Mouse (Mus musculus) cerebellum, adult 2 months (tissue): ENCODE measurements around the gene Mtch2. TPM values are rescaled to one million over a fixed set of nuclear protein-coding genes. Genes with fewer than 3 reads are reported as not detected.

ENCODE experiments used
- DNase-seq, 2 experiments: peaks; one replicate each; pipeline ENCODE4 v3.0.0; 2021
- H3K27ac ChIP-seq: fragments of 200-500 bp; 2 replicates; pipeline ENCODE4 v1.5.1; 2012; ENCODE audit warnings: low read length, control low read depth, inconsistent platforms; ENCODE audit not compliant: insufficient read depth
- H3K27me3 ChIP-seq: fragments of 200-500 bp; 2 replicates; pipeline ENCODE4 v1.6.1; 2012; ENCODE audit warnings: inconsistent platforms, mild to moderate bottlenecking, low read length, moderate library complexity; ENCODE audit not compliant: control insufficient read depth, insufficient read depth
- H3K4me1 ChIP-seq: fragments of 200-500 bp; 2 replicates; pipeline ENCODE4 v1.6.1; 2011; ENCODE audit warnings: low read length; ENCODE audit not compliant: control insufficient read depth, insufficient read depth
- H3K4me3 ChIP-seq: fragments of 200-500 bp; replicated peaks from 2 replicates; pipeline ENCODE3; 2011; ENCODE audit warnings: mild to moderate bottlenecking, low read depth, low read length, control low read depth; ENCODE audit not compliant: insufficient read depth
- CTCF ChIP-seq: fragments of 200-500 bp; IDR thresholded peaks from 2 replicates; pipeline ENCODE4 v1.5.1; 2011; ENCODE audit warnings: low read depth, mild to moderate bottlenecking, control low read depth, low read length, moderate library complexity, borderline replicate concordance; ENCODE audit not compliant: insufficient read depth
- POLR2A ChIP-seq: fragments of 200-500 bp; IDR thresholded peaks from 2 replicates; pipeline ENCODE4 v1.6.1; 2011; ENCODE audit warnings: low read length, control low read depth, borderline replicate concordance; ENCODE audit not compliant: insufficient read depth
- WGBS: fragments of 180-500 bp; shearing (Covaris S2); methylation state at CpG from one replicate; pipeline ENCODE4 v1.1.7; 2018; 5-methylcytosine and 5-hydroxymethylcytosine counted together
- polyA plus RNA-seq: library from polyadenylated mRNA; depleted of rRNA; stranded (reverse); fragments of >200 nt; gene quantifications from 2 replicates; pipeline ENCODE4 v1.2.3, GENCODE M21; 2012

Gene Mtch2
- polyA plus RNA-seq, 1 experiment, result 245 TPM

- Histone ChIP-seq H3K4me1 (peaks cover 8% of the 10 kb centered on the region; the same call in 1 of the 2 replicates), H3K27me3 (no peaks in the 10 kb centered on the region), H3K4me3 (no peak overlapping the region), H3K27ac (0 out of 2 replicates have a peak overlapping the region, but pooled peaks have one; percentile 28)
- TF ChIP-seq CTCF (no peak), POLR2A (no peak)
- DNase-seq, result peak in 1 of 2 experiments; percentile 47
- WGBS, result 45% methylated on average over 5 of the region's 5 CpGs
These were observed 2.7 kb upstream of the Mtch2 start for GRCm38 (mm10) chr2:90844262-90844661.

GRCm38 (mm10) chr2:90845234-90845633 is 1.7 kb upstream of the Mtch2 start:
- no peak for DNase-seq
- H3K27ac ChIP-seq, result no peak overlapping the region
- 87% methylated on average over 5 of the region's 5 CpGs for WGBS
- H3K27me3 ChIP-seq, result no peaks in the 10 kb centered on the region
- no peak overlapping the region for H3K4me3 ChIP-seq
- H3K4me1 ChIP-seq, result peaks cover 10% of the 10 kb centered on the region; the same call in 1 of the 2 replicates
- TF ChIP-seq POLR2A (no peak), CTCF (no peak)

- Histone ChIP-seq H3K4me1 (peaks cover 14% of the 10 kb centered on the region), H3K4me3 (no peak overlapping the region), H3K27ac (peak overlapping the region; percentile 78; the same call in 1 of the 2 replicates), H3K27me3 (no peaks in the 10 kb centered on the region)
- DNase-seq, result peak; percentile 47
- TF ChIP-seq POLR2A (no peak), CTCF (no peak)
- WGBS, result 42% methylated on average over 6 of the region's 6 CpGs
These were observed 784 bp upstream of the Mtch2 start for GRCm38 (mm10) chr2:90846171-90846570.

GRCm38 (mm10) chr2:90846597-90846954 is 379 bp upstream of the Mtch2 start:
- Histone ChIP-seq H3K27ac (peak overlapping the region; percentile 78), H3K27me3 (no peaks in the 10 kb centered on the region), H3K4me1 (peaks cover 16% of the 10 kb centered on the region), H3K4me3 (peak overlapping the region; percentile 63)
- no peak for DNase-seq
- 2% methylated on average over 8 of the region's 8 CpGs for WGBS
- no peak for TF ChIP-seq CTCF
- TF ChIP-seq POLR2A, result no peak

- under 1% methylated on average over 13 of the region's 13 CpGs for WGBS
- TF ChIP-seq POLR2A, result no peak
- no peak for TF ChIP-seq CTCF
- peak overlapping the region; percentile 79 for H3K4me3 ChIP-seq
- H3K27ac ChIP-seq, result peak overlapping the region; percentile 94
- H3K27me3 ChIP-seq, result no peaks in the 10 kb centered on the region
- no peak for DNase-seq
- H3K4me1 ChIP-seq, result peaks cover 18% of the 10 kb centered on the region
These were observed 711 bp downstream of the Mtch2 start for GRCm38 (mm10) chr2:90847681-90848050.

- no peaks in the 10 kb centered on the region for H3K27me3 ChIP-seq
- H3K4me3 ChIP-seq, result peak overlapping the region; percentile 79
- TF ChIP-seq POLR2A (no peak), CTCF (no peak)
- H3K4me1 ChIP-seq, result peaks cover 16% of the 10 kb centered on the region
- no peak for DNase-seq
- WGBS, result 37% methylated on average over 5 of the region's 5 CpGs
- H3K27ac ChIP-seq, result peak overlapping the region; percentile 94; the same call in 1 of the 2 replicates
These were observed 1.4 kb downstream of the Mtch2 start for GRCm38 (mm10) chr2:90848331-90848730.

- Histone ChIP-seq H3K27ac (peak overlapping the region; percentile 99; the same call in 1 of the 2 replicates), H3K4me1 (peaks cover 23% of the 10 kb centered on the region), H3K4me3 (no peak overlapping the region), H3K27me3 (no peaks in the 10 kb centered on the region)
- peak; percentile 77 to 90 for DNase-seq
- TF ChIP-seq POLR2A (peak; percentile 35; the same call in 1 of the 2 replicates), CTCF (no peak)
- WGBS, result 11% methylated on average over 1 of the region's 1 CpGs
These were observed 3.4 kb downstream of the Mtch2 start for GRCm38 (mm10) chr2:90850401-90850800.

- no peak for DNase-seq
- Histone ChIP-seq H3K4me3 (no peak overlapping the region), H3K27me3 (no peaks in the 10 kb centered on the region), H3K4me1 (no peaks in the 10 kb centered on the region), H3K27ac (no peak overlapping the region)
- WGBS, result 93% methylated on average over 2 of the region's 2 CpGs
- TF ChIP-seq CTCF, result no peak
- TF ChIP-seq POLR2A, result no peak
These were observed 14.5 kb downstream of the Mtch2 start for GRCm38 (mm10) chr2:90861486-90861885.

- Histone ChIP-seq H3K4me1 (no peaks in the 10 kb centered on the region; the same call in 1 of the 2 replicates), H3K27ac (no peak overlapping the region), H3K27me3 (no peaks in the 10 kb centered on the region), H3K4me3 (no peak overlapping the region)
- no peak for TF ChIP-seq CTCF
- TF ChIP-seq POLR2A, result no peak
- DNase-seq, result no peak
These were observed 17.2 kb downstream of the Mtch2 start for GRCm38 (mm10) chr2:90864184-90864583.
